Mouse (Mus musculus) kidney, adult 2 months (tissue): Measurements from ENCODE around the gene Moxd2.

Experiments
- CTCF ChIP-seq: fragments of 200-500 bp; conservative IDR thresholded peaks from 2 replicates; pipeline ENCODE4 v1.5.1; 2011; ENCODE audit warnings: low read depth, mild to moderate bottlenecking, control low read depth, low read length, moderate library complexity, mixed read lengths; ENCODE audit not compliant: insufficient read depth, insufficient read length
- POLR2A ChIP-seq: fragments of 200-500 bp; IDR thresholded peaks from one replicate; pipeline ENCODE4 v1.6.1; 2011; ENCODE audit warnings: low read depth, low read length, control low read depth

DNA sequence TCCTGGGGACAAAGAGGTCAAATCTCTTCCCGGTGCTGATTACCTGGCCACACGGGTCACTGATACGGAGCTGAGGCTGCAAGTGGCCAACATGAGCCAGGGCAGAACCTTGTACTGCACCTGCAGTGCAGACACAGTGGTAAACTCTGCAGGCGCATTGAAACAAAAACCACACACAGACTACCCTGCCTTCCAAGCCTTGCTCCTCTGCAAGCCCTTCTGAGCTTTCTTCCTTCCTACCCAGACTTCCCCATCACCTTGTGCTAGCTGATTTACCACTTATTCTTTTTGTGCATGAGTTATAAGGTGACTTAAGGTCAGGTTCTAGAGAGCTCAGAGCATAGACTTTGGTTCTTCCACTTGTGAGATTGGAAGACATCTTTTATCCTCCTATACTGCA lies 4.5 kb upstream of the Moxd2 start:
- no peak for TF ChIP-seq CTCF
- no peak for TF ChIP-seq POLR2A
